Mouse (Mus musculus): ENCODE data around the gene Pde1a.
"Not testable (repeated sequence)": the region's sequence is repeated elsewhere in the genome, so short reads cannot be mapped to it uniquely, and the experiment has no call there.

Gene Pde1a

DNA sequence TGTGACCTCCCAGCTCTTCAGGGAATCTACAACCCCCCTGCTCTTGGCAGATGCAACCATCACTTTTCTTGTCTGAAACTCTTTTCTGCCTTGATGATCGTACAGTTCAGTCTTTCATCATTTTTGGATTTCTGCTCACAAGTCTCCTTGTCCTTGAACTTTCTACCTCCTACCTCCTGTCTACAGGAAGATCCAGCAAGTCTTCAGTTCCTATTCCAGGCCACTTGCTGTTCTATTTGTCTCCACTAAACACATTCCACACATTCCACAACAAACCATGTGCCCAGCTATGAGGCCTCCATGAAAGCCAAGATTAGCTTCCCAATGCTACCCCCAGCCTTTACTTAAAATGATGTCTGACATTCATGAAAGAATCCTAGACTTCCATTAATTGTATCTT, 163.2 kb downstream of the Pde1a start:
- in situ Hi-C loops (cut with MboI; ENCODE audit: low sequenced_read_pairs): no loop called here

DNA sequence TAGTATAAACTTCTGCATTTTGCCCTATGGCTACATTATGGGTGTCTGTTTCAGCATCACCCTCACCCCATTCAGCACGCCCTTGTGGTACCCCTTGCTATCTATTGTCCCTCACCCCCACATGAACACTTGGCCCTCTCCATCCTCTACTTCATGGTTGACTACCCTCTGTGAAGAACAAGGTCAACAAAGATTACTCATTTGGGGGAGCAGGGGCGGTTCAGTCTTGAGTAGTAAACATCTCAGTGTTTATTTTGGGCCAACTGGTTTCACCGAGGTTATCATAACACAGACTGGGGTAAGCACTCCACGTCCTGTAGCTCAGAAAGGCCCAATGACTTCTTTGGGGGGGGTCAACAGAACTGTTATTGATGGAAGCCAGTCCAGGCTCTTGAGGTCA, 164.3 kb downstream of the Pde1a start:
- in situ Hi-C loops (cut with MboI; ENCODE audit: low sequenced_read_pairs): no loop called here

DNA sequence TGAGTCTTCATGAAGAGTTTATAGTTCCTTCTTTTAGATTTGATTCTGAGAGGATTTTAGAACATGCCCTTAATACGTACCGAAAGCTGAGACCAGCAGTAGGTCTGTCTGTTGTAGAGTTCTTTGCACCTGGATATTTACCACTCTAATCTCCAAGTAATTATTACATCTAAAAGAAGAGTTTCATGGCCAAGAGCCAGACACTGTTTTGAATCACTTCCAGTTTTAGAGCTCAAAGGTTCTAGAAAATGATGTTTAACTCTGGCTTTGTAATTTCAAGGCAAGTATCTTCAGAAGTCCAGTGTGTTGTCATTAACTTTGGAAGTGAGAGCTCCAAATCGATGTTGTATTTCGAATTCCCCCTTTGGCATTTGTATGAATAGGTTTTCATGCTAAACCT, 167.8 kb downstream of the Pde1a start:
- in situ Hi-C loops (cut with MboI; ENCODE audit: low sequenced_read_pairs): no loop called here

DNA sequence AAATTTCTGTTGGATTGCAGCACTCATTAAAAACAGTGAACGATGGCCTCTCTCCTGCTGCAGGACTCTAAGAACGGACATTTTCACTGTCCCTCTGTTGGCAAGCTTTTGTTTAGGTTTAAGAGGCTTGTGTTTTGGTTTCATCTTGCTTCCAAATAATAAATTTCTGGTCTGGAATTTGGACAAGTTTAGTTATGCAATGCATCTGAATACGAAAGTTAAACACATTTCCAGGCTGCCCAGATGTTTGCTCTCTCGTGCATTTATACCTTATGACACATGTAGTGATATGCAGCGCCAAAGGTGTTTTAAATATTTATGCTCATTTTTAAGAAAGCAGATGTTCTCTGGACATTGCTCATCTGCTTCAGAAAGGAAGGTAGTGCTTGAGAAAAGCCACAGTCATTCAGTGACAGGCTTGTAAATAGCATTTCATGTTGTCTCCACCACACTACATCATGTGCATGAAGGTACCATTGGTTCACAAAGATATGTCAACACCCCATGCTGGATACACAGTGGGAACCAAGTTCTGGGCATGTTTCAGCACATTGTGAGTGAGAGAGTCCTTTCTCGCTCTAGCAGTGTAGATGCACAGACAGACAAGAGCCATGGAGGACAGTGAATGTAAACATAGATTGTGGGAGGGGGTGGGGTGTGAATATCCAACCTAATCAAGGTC, 171.5 kb downstream of the Pde1a start:
- in situ Hi-C loops (cut with MboI; ENCODE audit: low sequenced_read_pairs): no loop called here

DNA sequence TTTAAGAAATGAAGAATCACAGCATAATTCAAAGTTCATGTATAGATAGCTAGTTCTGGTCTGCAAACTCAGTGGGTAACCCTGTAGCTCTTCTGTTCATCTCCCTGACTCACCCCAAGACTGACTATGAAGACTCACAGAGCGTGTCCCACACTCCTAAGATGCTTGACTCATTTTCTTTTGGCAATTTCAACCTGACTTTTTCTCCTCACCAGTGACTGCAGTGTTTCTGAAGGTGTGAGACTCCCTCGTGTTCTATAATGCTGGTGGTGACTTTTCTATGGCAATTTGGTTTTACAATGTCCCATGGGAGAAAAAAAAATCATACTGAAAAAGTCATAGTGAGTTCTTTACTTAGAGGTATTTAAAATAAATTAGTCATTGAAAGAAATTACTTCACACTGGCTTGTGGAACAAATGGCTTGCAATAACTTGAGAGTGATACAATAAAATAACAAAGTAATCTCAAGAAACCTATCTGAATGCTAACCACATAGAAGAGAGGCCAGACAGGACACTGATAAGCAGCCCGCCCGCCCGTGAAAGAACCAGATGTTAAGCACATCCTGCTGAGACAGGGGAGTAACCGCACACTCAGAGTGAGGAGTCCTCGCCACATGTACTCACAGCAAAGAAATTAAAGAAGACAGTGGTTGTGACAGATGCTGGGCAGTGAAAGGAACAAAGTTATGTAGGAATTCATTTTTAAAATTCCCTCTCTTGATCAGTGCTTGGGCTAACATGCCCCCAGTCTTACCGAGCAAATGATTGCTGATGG, 183.2 kb downstream of the Pde1a start:
- in situ Hi-C loops (cut with MboI; ENCODE audit: low sequenced_read_pairs): no loop called here

DNA sequence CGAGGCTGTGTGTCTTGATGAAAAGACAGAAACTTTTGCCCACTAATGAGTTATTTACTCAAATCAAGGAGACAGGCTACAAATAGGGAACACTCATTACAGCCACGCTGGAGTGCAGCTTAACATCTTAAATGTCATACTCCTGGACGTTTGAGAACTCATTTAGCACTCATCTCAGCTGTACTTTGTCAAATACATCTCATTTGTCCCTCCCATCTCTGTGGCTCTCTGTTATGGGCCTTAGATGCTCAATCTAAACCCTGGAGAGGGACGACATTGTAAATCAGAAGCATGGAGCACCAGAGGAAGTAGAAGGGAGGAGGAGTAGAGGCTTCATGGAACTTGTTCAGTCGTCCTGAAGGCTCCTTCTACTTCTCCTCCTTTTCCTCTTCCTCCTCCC, 194.6 kb downstream of the Pde1a start:
- in situ Hi-C loops (cut with MboI; ENCODE audit: low sequenced_read_pairs): no loop called here

DNA sequence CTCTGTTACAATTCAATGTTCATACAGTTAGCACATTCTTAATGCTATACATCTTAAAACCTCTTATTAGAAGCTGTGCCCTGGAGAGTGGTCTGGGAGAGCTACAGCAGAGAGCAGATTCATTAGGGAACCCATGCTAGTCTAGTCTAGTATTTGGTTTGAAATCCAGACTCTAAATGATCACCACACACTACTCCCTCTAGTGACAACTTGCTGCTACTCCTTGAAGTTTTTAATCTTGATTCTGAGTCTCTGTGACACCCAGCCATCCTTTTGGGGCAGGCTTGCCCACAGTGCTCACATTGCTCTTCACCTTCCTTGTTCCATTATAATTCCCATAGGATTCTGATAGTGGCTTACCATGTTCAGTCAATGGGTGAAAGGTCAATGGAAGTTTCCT, 206.9 kb downstream of the Pde1a start:
- in situ Hi-C loops (cut with MboI; ENCODE audit: low sequenced_read_pairs): no loop called here

DNA sequence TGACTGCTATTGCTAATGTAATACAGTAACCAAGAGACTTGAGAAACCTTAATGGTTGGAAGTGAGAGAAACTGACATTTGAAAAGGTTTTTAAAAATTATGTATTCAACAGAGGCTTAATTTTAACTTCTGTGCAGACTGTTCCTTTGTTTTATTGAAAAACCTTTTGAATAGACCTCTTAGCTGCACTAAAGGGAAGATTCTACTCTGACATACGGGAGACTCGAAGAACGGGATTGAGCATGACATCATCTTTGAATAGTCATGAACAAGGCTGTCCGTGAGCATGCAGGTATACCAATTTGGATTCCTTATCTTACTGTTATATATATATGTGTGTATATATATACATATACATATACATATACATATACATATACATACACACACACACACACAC, 207.9 kb downstream of the Pde1a start:
- in situ Hi-C loops (cut with MboI; ENCODE audit: low sequenced_read_pairs): no loop called here

DNA sequence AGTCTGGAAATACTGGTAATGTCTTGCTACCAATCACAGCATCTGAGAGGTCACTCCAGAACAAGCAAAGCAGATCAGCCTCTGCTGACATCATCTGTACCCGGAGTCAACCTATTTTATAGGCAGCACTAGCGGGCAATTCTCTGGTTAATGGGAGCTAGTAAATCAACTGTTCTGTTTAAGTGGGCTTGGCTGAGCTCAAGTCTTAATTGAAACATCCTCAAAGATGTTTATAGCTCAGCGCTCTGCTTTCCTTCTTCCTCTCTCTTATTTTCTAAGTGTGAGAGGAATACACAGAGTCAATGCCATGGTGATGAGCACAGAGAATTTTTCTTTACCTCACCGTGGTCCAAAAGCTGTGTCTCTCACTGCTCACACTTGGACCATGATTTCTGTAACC, 208.8 kb downstream of the Pde1a start:
- in situ Hi-C loops (cut with MboI; ENCODE audit: low sequenced_read_pairs): no loop called here

DNA sequence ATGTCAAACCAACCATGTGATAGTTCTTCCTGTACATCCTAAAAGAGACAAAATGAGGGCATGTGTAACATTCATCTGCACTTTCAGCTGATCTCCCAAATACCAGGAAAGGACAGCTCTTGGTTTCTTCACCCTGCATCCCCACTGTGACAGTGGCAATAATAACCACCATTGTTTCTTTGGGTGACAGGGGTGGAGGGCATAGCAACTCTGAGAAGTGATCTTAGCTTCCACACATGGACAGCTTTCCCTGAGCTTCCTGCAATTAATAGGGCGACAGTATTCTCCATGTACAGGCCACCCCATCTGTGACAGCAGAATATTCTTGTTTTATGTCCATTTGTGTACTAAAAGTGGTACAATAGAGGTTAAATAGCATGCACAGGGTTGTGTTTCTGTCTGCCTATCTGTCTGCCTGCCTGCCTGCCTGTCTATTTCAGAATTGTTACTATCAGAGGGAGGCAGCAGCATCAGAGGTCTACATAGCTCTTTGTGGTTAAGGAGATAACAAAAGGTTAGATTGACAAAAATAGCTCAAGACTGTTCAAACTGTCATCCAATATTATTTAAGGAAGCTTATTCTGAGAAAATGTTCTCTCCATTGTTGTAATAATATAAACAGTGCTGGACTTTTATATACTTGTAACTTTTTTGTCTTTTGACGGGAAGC, 227.3 kb downstream of the Pde1a start:
- in situ Hi-C loops (cut with MboI; ENCODE audit: low sequenced_read_pairs): no loop called here

DNA sequence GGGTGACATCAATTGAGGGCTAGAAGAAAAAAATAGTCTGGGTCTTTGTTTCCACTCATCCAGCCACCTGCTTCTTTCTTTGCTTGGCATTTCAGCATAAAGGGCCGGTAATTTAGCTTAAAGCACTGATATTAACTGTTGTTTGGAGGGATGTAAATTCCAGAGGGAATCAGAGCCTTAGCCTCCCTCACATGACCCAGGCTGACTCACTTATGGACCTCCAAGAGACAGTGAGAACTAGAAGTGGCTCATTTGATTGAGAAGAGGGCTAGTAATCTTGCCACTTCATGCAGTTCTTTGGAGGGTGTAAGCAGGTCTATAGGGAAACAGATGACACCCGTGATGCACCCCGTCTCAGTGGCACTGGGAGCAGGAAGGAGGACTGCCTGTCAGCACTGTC, 230.7 kb downstream of the Pde1a start:
- in situ Hi-C loops (cut with MboI; ENCODE audit: low sequenced_read_pairs): no loop called here

DNA sequence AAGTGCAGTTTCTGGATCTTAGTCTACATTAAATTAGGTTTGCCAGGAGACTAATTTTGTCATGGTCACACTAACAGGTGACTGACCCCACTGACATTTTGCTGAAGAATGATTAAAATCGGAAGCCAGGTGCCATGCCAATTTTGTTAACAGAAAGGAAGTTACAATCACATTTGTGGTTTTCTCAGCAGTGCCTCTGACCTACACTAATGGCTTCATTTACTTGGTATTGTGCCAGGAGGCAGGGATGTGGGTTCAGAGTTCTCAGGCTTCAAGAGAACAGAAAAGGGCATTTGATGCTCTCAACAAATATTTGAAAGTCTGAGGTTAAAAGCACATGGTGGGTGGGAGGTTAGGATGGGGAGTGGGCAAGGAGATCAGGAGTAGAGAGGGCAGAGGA, 236.4 kb downstream of the Pde1a start:
- in situ Hi-C loops (cut with MboI; ENCODE audit: low sequenced_read_pairs): no loop called here

DNA sequence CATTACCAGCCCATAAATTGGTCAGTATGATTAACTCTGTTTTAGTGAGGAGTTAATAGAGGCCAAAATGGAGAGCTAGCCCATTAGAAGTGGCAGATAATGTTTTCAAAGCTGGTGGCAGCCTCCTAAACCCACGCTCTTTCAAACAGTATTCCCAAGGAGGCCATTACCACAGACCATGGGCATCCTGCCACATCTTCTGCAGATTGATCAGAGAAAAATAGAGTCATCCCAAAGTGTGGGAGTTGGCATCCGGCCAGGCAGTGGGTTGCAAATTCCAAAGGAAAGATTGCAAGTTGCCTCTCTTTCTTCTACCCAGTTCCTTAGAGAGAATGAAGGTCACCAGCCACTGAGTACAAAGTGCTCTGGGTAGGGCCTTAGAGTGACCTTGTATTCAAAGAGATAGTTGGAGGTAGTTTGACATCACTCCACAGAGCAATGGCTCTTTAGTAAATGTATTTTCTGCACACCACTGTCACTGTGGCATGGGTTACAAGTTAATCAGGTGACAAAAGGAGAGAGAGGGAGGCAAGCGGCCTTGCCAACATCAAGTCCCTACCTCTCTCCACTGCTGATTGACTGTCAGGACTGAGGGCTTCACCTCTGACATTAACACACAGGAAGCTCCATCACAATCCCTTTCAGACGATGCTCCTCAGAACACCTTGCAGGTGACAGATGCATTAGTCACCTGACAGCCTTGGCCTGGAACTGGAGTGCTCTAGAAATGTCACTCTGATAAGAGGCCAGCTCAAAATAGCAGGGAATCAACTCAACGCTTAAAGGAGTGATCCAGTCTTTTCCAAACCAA, 237.3 kb downstream of the Pde1a start:
- in situ Hi-C loops (cut with MboI; ENCODE audit: low sequenced_read_pairs): no loop called here

DNA sequence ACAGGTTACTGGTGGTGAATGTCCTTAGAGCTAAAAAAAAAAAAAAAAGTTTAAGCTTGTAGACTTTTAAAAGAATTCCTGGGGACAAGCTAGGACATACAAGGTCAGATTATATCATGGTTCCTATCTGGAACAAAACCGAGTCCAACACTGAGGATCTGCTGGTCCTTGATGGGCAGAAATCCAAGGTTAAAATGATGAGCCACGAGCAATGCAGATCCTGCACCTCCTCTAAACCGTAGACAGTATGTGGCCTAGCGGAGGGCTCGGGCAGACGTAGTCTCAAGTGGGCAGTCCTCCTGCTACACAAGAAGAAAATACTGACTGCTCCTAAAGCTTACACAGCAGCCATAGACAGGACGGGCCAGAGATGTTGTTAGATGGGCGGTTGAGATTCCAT, 238.5 kb downstream of the Pde1a start:
- in situ Hi-C loops (cut with MboI; ENCODE audit: low sequenced_read_pairs): no loop called here

DNA sequence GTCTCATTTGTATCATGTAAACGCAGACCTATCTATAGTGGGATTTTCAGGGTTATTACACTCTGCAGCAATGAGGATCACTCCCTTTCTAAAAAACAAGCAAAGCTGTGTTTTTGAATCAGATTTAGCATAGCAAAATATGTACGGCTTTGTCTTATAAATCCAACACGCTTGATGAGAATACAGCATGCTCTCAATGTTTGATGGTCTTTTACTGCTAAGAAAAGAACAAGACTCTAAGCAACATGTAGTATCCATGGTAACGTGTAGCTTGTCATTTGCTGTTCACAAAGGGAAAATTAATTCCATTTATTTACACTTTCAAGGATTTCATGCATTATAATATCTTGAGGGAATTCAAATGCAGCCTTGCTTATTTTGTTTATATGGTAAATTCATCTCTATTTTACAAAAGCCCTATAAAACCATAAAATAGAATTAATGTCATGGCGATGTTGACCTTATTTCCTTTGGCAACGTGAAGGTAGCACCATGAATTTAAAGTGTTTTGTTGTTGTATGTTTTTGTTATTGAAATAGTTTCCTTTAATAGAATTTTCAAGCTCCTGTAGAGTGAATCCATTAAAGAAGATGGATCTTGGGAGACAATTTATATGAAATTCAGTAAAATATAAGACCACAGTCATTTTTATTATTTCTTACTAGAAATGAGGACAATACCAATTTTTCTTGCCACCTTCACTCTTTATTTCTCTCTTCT, 245.5 kb downstream of the Pde1a start:
- in situ Hi-C loops (cut with MboI; ENCODE audit: low sequenced_read_pairs): no loop called here

DNA sequence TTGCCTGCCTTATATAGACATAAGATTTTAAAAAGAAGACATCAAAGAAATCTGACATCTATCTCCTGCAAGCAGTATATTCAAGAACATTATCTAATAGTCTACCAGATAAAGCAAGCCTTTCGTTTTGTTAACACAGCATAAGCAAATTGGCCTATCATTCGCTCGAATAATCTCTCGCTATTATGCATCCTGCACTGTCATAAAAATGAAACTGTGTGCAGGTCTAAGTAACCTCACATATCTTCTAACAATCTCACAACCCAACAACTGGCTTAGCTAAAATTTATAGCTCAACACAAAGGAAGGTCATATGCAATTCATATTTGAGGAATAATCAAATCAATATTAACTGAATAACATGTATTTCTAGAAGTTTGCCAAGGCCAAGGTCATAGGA, 246.0 kb downstream of the Pde1a start:
- in situ Hi-C loops (cut with MboI; ENCODE audit: low sequenced_read_pairs): no loop called here

DNA sequence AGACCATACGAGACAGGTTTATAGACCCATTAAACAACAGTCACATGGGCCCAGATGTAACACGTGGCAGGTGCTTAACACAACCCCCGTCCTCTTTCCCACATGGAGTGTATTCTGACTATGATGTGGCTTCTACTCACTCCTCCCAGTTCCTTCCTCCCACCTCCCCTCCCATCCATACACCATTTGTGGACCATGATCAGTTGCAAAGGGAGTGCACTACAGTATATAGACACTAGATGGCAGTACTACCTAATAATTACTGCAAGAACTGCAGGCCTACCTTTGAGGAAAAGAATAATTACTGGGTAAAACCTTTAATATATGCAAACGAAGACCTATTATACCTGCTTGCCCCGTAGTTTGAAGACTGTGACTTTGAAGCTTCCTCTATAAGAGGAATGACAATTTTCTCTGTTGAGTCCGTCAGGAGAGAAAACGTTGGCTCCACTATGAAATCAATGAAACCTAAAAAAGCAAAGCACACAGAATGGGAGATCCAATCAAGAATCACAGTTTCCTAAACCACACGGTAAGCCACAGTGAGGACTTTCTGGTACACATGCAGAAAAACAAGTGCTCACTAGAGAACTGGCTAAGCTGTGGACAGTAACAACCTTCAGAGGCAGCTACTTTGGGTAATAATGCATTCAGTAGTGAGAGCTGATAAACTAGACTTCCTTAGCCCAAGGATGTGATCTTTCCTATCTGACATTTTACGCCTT, 263.8 kb downstream of the Pde1a start:
- in situ Hi-C loops (cut with MboI; ENCODE audit: low sequenced_read_pairs): loop anchor here (25.0 kb wide), 1 partner anchor 397 kb away; no protein-coding TSS in a partner anchor

DNA sequence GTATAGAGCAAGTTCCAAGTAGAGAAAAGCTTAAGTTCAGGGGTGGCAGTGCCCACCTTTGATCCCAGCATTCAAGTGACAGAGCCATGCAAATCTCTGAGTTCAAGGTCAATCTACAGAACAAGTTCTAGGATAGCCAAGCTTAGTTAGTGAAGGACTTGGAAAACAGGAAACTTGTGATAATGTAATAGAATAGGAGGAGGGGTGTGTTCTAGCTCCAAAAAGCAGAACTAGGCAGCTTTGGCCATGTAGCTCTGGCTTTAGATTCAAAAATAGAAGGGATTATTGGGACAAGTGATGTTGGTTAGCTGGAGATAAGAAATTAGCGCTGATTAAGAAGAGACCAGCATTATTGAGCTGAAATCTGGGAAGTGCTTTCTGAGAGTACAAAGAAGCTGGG, 272.4 kb downstream of the Pde1a start:
- in situ Hi-C loops (cut with MboI; ENCODE audit: low sequenced_read_pairs): loop anchor here (25.0 kb wide), 1 partner anchor 405 kb away; no protein-coding TSS in a partner anchor

DNA sequence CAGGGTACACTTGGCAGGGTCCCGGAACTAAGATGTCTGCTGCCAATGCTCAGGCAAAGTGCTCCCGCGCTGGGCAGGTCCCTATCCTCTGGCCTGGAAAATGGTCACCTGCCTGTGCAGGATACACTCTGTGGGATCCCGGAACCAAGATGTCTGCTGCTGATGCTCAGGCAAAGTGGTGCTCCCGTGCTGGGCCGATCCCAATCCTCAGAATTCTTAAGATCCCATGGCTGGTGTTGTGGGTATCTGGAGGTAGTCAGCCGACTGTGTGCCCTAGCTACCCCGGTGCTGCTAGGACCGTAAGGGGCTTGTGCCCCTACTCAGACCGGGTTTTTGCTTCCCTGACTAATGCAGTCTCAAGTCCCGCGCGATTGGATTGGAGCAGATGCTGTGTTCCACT, 281.9 kb downstream of the Pde1a start:
- in situ Hi-C loops (cut with MboI; ENCODE audit: low sequenced_read_pairs): not testable (repeated sequence)

DNA sequence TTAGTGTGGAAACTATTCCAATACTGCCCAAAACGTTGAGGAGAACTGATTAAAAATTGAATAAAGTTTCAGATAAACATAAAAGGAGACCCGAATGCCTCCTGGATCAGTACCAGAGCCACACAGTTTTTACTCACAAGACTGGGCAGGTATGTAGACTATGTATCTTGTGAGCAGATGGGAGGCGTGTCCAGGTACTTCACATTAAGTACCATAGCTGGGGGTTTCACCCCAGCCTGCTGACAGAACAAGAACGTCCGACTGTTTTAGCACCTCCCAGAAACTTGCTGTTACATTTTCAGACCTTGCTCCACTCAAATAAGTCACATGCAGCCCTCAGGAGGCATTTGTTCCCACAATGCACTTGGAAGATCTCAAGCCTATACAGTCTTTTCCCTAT, 289.7 kb downstream of the Pde1a start:
- in situ Hi-C loops (cut with MboI; ENCODE audit: low sequenced_read_pairs): no loop called here
